Mouse (Mus musculus) liver, postnatal 0 days (tissue): Measurements from ENCODE around the gene Gm20696. TPM values are rescaled to one million over a fixed set of nuclear protein-coding genes. Genes with fewer than 3 reads are reported as not detected.
A peak's percentile ranks its signal among the peaks of the same experiment; 100 is the strongest.

Experiments
- ATAC-seq: fragments of 200-750 bp; cut with Nextera tagmentation; 2 replicates; pipeline ENCODE4 v1.8.0; 2017; ENCODE audit warnings: mild to moderate bottlenecking, moderate library complexity
- DNase-seq: peaks from one replicate; pipeline ENCODE4 v3.0.0-alpha.2; 2016
- H3K27ac ChIP-seq: fragments of 300-500 bp; sonication (generic); 2 replicates; pipeline ENCODE4 v1.5.1; 2014; ENCODE audit warnings: antibody characterized with exemption, moderate library complexity, mild to moderate bottlenecking, low read depth
- H3K27me3 ChIP-seq: fragments of 300-500 bp; sonication (generic); 2 replicates; pipeline ENCODE4 v1.6.1; 2014; ENCODE audit warnings: low read length, control low read depth, mixed read lengths; ENCODE audit not compliant: insufficient read depth
- H3K36me3 ChIP-seq: fragments of 300-500 bp; sonication (generic); replicated peaks from 2 replicates; pipeline ENCODE4 v1.6.1; 2014; ENCODE audit warnings: mild to moderate bottlenecking, control low read depth, low read length, moderate library complexity, mixed read lengths; ENCODE audit not compliant: insufficient read depth
- H3K4me1 ChIP-seq: fragments of 300-500 bp; sonication (generic); 2 replicates; pipeline ENCODE4 v1.6.1; 2014; ENCODE audit warnings: antibody characterized with exemption, mild to moderate bottlenecking, control low read depth; ENCODE audit not compliant: insufficient read depth
- H3K4me2 ChIP-seq: fragments of 300-500 bp; sonication (generic); 2 replicates; pipeline ENCODE4 v1.6.1; 2014; ENCODE audit warnings: low read depth, mild to moderate bottlenecking, low read length, moderate library complexity, mixed read lengths
- H3K4me3 ChIP-seq: fragments of 300-500 bp; sonication (generic); 2 replicates; pipeline ENCODE4 v1.5.1; 2014; ENCODE audit warnings: low read depth, low read length
- H3K9ac ChIP-seq: fragments of 300-500 bp; sonication (generic); replicated peaks from 2 replicates; pipeline ENCODE4 v1.6.1; 2014; ENCODE audit warnings: mild to moderate bottlenecking, moderate library complexity
- H3K9me3 ChIP-seq: fragments of 300-500 bp; sonication (generic); 2 replicates; pipeline ENCODE4 v1.6.1; 2016; ENCODE audit warnings: mild to moderate bottlenecking, control low read depth, low read length, mixed read lengths
- CTCF ChIP-seq: sonication (generic); IDR thresholded peaks from 2 replicates; pipeline ENCODE4 v1.5.1; 2016; ENCODE audit warnings: antibody characterized with exemption, low read depth
- EP300 ChIP-seq: IDR thresholded peaks from 2 replicates; pipeline ENCODE4 v1.6.1; 2016; ENCODE audit warnings: antibody characterized with exemption, low read depth, mild to moderate bottlenecking
- WGBS: fragments of 180-500 bp; shearing (Covaris S2); extraction: QIAGEN DNeasy Blood & Tissue Kit; methylation state at CpG from one replicate; pipeline ENCODE4 v1.1.7; 2014; ENCODE audit not compliant: insufficient replicate concordance; 5-methylcytosine and 5-hydroxymethylcytosine counted together
- polyA plus RNA-seq: library from polyadenylated mRNA; unstranded; fragments of >200 nt; fragmentation: Nextera tagmentation; extraction: Ambion mirVana; gene quantifications from 2 replicates; pipeline ENCODE4 v1.2.1, GENCODE M21; 2015

The Gm20696 gene
- polyA plus RNA-seq, 1 experiment from 2014 or later = 1.2 TPM

- Histone ChIP-seq H3K4me3 (no peak overlapping the region), H3K9ac (no peak overlapping the region), H3K9me3 (no peaks in the 10 kb centered on the region), H3K27me3 (no peaks in the 10 kb centered on the region), H3K36me3 (no peaks in the 10 kb centered on the region), H3K27ac (no peak overlapping the region), H3K4me1 (peaks cover 8% of the 10 kb centered on the region; the same call in 1 of the 2 replicates), H3K4me2 (no peak overlapping the region)
- TF ChIP-seq CTCF (no peak), EP300 (no peak)
- ATAC-seq = no peak
- no peak for DNase-seq
- WGBS = 65% methylated on average over 5 of the region's 5 CpGs
Measured at GRCm38 (mm10) chr6:99534211-99534745, 132.3 kb downstream of the Gm20696 start.

DNA sequence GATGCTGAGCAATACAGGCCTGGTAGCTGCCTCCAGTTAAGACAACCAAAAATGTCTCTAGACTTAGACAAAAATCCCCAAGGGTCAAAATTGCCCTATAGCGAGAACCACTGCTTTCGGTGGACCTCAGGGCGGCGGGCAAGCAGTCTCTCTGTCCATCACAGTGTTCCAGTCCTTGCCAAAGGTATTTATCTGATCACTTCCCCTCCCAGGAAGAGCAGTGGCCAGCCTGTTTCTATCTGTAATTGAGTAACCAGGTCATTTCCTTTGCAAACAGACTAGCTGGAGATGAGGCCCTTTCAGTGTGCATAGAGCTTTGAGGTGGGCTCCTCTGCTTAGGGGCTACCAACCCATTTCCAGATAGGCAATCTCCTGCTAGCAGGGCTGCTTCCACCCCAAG, 134.1 kb downstream of the Gm20696 start:
- ATAC-seq = no peak
- Histone ChIP-seq H3K9me3 (peaks cover under 1% of the 10 kb centered on the region; the same call in 1 of the 2 replicates), H3K27ac (no peak overlapping the region), H3K4me3 (no peak overlapping the region), H3K36me3 (no peaks in the 10 kb centered on the region), H3K9ac (no peak overlapping the region), H3K4me2 (no peak overlapping the region), H3K27me3 (no peaks in the 10 kb centered on the region), H3K4me1 (peaks cover 8% of the 10 kb centered on the region; the same call in 1 of the 2 replicates)
- TF ChIP-seq CTCF (no peak), EP300 (no peak)
- 52% methylated on average over 4 of the region's 4 CpGs for WGBS
- no peak for DNase-seq

DNA sequence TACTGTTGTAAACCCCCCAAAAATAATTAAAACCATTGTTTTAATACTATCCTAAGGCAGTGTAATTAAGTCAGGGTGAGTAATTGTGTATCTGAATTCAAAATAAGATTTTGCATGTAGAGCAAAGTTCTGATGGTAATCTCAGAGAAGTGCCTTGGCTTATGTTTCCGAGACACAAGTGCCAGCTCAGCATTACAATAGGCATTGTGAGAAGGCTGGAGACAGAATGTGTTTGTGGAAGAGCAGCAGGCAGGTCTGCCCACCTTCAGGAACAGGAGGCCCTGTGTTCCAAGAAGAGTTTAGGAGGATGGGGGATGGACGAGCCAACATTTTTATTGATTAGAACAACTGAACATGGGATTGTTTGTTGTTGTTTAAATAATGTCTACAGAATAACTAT, 137.6 kb downstream of the Gm20696 start:
- no peak for TF ChIP-seq CTCF
- TF ChIP-seq EP300 = no peak
- no peak overlapping the region for H3K4me2 ChIP-seq

DNA sequence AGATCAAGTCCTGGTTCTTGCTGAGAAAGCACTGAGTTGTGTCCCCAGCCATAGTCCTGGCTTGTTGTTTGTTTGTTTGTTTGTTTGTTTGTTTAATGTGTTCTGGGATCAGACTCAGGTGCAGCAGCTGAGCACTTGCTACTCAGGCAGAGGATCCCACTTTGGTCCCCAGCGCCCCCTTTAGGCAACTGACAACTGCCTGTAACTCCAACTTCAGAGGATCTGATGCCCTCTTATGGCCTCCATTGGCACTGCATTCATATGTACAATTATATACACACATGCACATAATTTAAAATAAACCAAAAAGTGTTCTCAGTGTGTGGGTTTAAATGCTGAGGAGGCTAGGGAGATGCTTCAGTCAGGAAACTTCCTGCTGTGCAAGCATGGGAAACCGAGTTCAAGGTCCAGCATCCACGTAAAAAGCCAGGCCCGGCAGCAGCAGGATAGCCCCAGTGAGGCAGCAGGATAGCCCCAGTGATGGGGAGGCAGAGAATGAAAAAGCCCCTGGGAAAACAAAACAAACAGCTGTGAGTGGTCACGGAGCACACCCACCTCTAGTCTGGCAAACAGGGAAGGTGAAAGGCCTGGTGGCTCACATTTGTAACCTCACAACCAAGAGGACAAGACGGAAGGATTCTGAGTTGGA, 139.0 kb downstream of the Gm20696 start:
- no peaks in the 10 kb centered on the region for H3K27me3 ChIP-seq
- no peak overlapping the region for H3K4me2 ChIP-seq
- no peak overlapping the region for H3K9ac ChIP-seq
- TF ChIP-seq EP300 (no peak), CTCF (peak; percentile 51)
- H3K36me3 ChIP-seq = no peaks in the 10 kb centered on the region
- 0 out of 2 replicates have a peak, but pooled peaks cover 4% of the 10 kb centered on the region for H3K4me1 ChIP-seq
- peaks cover 5% of the 10 kb centered on the region; the same call in 1 of the 2 replicates for H3K9me3 ChIP-seq
- H3K4me3 ChIP-seq = no peak overlapping the region
- H3K27ac ChIP-seq = no peak overlapping the region
- DNase-seq = no peak
- WGBS = 86% methylated on average over 6 of the region's 6 CpGs
- ATAC-seq = no peak

More for the DNA sequence above, 137.6 kb downstream of the Gm20696 start:
- H3K4me3 ChIP-seq = no peak overlapping the region
- no peaks in the 10 kb centered on the region for H3K27me3 ChIP-seq
- H3K36me3 ChIP-seq = no peaks in the 10 kb centered on the region
- H3K4me1 ChIP-seq = peaks cover 8% of the 10 kb centered on the region; the same call in 1 of the 2 replicates
- H3K27ac ChIP-seq = no peak overlapping the region
- ATAC-seq (no peak), DNase-seq (no peak)
- H3K9me3 ChIP-seq = peaks cover 5% of the 10 kb centered on the region; the same call in 1 of the 2 replicates
- no peak overlapping the region for H3K9ac ChIP-seq
- 57% methylated on average over 2 of the region's 2 CpGs for WGBS

- no peak overlapping the region for H3K4me2 ChIP-seq
- no peaks in the 10 kb centered on the region for H3K4me1 ChIP-seq
- ATAC-seq = no peak
- 62% methylated on average over 8 of the region's 8 CpGs for WGBS
- no peak overlapping the region for H3K9ac ChIP-seq
- no peak overlapping the region for H3K27ac ChIP-seq
- H3K36me3 ChIP-seq = no peaks in the 10 kb centered on the region
- no peak overlapping the region for H3K4me3 ChIP-seq
- peak; percentile 51 for TF ChIP-seq CTCF
- no peak for TF ChIP-seq EP300
- no peak for DNase-seq
- no peaks in the 10 kb centered on the region for H3K27me3 ChIP-seq
- H3K9me3 ChIP-seq = peaks cover 5% of the 10 kb centered on the region; the same call in 1 of the 2 replicates
Measured at GRCm38 (mm10) chr6:99525351-99525750, 141.2 kb downstream of the Gm20696 start.

GRCm38 (mm10) chr6:99523679-99524370, 142.8 kb downstream of the Gm20696 start:
- H3K4me2 ChIP-seq = peak overlapping the region; percentile 89
- peak overlapping the region; percentile 81 for H3K4me3 ChIP-seq
- WGBS = 32% methylated on average over 10 of the region's 10 CpGs
- 0 out of 2 replicates have a peak, but pooled peaks cover 4% of the 10 kb centered on the region for H3K27me3 ChIP-seq
- no peaks in the 10 kb centered on the region for H3K36me3 ChIP-seq
- 0 out of 2 replicates have a peak, but pooled peaks cover 2% of the 10 kb centered on the region for H3K4me1 ChIP-seq
- TF ChIP-seq CTCF = no peak
- TF ChIP-seq EP300 = no peak
- H3K9ac ChIP-seq = peak overlapping the region; percentile 97
- no peak for DNase-seq
- ATAC-seq = no peak
- peaks cover 5% of the 10 kb centered on the region; the same call in 1 of the 2 replicates for H3K9me3 ChIP-seq
- H3K27ac ChIP-seq = peak overlapping the region; percentile 100
